28 mouse cellular contexts compared by ENCODE assay signal in the genomic region with DNA sequence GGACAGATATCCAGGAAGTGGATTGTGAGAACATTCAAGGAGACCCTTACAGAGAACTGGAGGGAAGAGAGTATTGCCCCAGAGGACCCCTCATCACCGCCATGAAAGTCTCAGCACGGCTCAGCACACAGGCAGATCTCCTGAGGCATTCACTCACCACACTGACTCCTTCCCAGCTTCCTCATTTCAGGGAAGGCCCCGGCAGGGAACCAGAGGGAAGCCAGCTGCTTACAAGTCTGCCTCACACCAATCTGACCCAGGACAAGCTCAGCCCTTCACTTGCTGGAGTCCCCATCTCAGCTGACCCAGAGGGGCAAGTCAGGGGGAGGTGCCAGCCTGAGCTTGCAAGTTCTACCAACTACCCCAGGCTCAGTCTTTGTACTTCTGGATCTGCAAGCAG. TPM values are rescaled to one million over a fixed set of nuclear protein-coding genes. Genes with fewer than 3 reads are reported as not detected.
DNase-seq lines count a peak whose midpoint lies in the region; ATAC-seq and TF ChIP-seq lines count a peak whose summit lies in the region.
"Had no signal": no experiment of that assay in that cellular context is flagged by ENCODE, and none has a peak within 500 bp of the region (broad histone marks: within the 10 kb centered on the region; RNA-seq: fewer than 3 reads in every experiment).

No protein-coding gene starts in this region.

- H3K36me3 ChIP-seq in kidney, embryonic 15.5 days, result no peaks in the 10 kb centered on the region
- no peaks in the 10 kb centered on the region for H3K36me3 ChIP-seq in midbrain, embryonic 11.5 days (ENCODE audit: control insufficient read depth, insufficient read depth, low read length)
- no peaks in the 10 kb centered on the region for H3K36me3 ChIP-seq in midbrain, embryonic 15.5 days (replicated peaks)
- no peaks in the 10 kb centered on the region for H3K36me3 ChIP-seq in forebrain, postnatal 0 days (ENCODE audit: insufficient read depth)
- H3K36me3 ChIP-seq: embryonic facial prominence, embryonic 10.5 days; embryonic facial prominence, embryonic 15.5 days; heart, embryonic 10.5 days; heart, embryonic 15.5 days; limb, embryonic 12.5 days; midbrain, embryonic 10.5 days; neural tube, embryonic 13.5 days had no signal

- H3K4me1 ChIP-seq in kidney, embryonic 15.5 days, result peaks cover 12% of the 10 kb centered on the region; the same call in 1 of the 2 replicates
- no peaks in the 10 kb centered on the region for H3K4me1 ChIP-seq in midbrain, embryonic 11.5 days (ENCODE audit: control insufficient read depth, insufficient read depth, low read length)
- H3K4me1 ChIP-seq in midbrain, embryonic 15.5 days, result no peaks in the 10 kb centered on the region
- H3K4me1 ChIP-seq in forebrain, postnatal 0 days (ENCODE audit: insufficient read depth), result no peaks in the 10 kb centered on the region
- H3K4me1 ChIP-seq: embryonic facial prominence, embryonic 15.5 days; forebrain, embryonic 13.5 days; heart, embryonic 15.5 days; midbrain, embryonic 10.5 days; neural tube, embryonic 13.5 days had no signal

- no peak for TF ChIP-seq CTCF in forebrain, postnatal 0 days (IDR thresholded peaks at IDR 0.05; ENCODE audit: low read depth)

- peak; percentile 42 to 53 for DNase-seq in kidney, postnatal 4 days
- peak; percentile 57 for DNase-seq in midbrain, embryonic 11.5 days (ENCODE audit: low spot score, missing footprints)
- no peak for DNase-seq in forebrain, postnatal 0 days
- no peak for DNase-seq in liver
- DNase-seq: adrenal gland, postnatal 25 days; cerebellum, adult 2 months; cerebellum, postnatal 14 days; gastrocnemius, postnatal 14 days; heart, adult 11 months; kidney, adult 11 months; kidney, postnatal 10 days had no signal

- WGBS in kidney, embryonic 15.5 days, result 26% methylated on average over 3 of the region's 3 CpGs
- 67% methylated on average over 3 of the region's 3 CpGs for WGBS in midbrain, embryonic 11.5 days
- 57% methylated on average over 3 of the region's 3 CpGs for WGBS in midbrain, embryonic 15.5 days
- 59% methylated on average over 3 of the region's 3 CpGs for WGBS in forebrain, postnatal 0 days

- no peaks in the 10 kb centered on the region for H3K27me3 ChIP-seq in kidney, embryonic 15.5 days
- H3K27me3 ChIP-seq in midbrain, embryonic 11.5 days (ENCODE audit: control insufficient read depth, insufficient read depth, low read length), result no peaks in the 10 kb centered on the region
- H3K27me3 ChIP-seq in midbrain, embryonic 15.5 days (replicated peaks), result no peaks in the 10 kb centered on the region
- no peaks in the 10 kb centered on the region for H3K27me3 ChIP-seq in forebrain, postnatal 0 days (ENCODE audit: insufficient read depth, low read length)
- H3K27me3 ChIP-seq: embryonic facial prominence, embryonic 15.5 days; forebrain, embryonic 13.5 days; heart, embryonic 15.5 days; limb, embryonic 12.5 days; neural tube, embryonic 13.5 days had no signal

- ATAC-seq in kidney, embryonic 15.5 days (replicated peaks; ENCODE audit: low FRiP score), result no peak
- no peak for ATAC-seq in midbrain, embryonic 11.5 days (ENCODE audit: low FRiP score)
- ATAC-seq in midbrain, embryonic 15.5 days (replicated peaks), result no peak
- peak; percentile 92 for ATAC-seq in granulocyte monocyte progenitor cell, adult 5-6 weeks (replicated peaks; ENCODE audit: poor library complexity, severe bottlenecking)
- ATAC-seq in forebrain, postnatal 0 days, result no peak
- ATAC-seq: forebrain, embryonic 13.5 days; inflammation-experienced regulatory T-cells, adult 6 months had no signal

- no peak overlapping the region for H3K4me3 ChIP-seq in kidney, embryonic 15.5 days (replicated peaks)
- no peak overlapping the region for H3K4me3 ChIP-seq in midbrain, embryonic 11.5 days (ENCODE audit: low read depth, low read length)
- H3K4me3 ChIP-seq in midbrain, embryonic 15.5 days, result no peak overlapping the region
- no peak overlapping the region for H3K4me3 ChIP-seq in forebrain, postnatal 0 days (ENCODE audit: low read depth, low read length)
- H3K4me3 ChIP-seq: embryonic facial prominence, embryonic 10.5 days; embryonic facial prominence, embryonic 15.5 days; forebrain, embryonic 13.5 days; heart, embryonic 10.5 days; heart, embryonic 15.5 days; left cerebral cortex, adult 2 months; limb, embryonic 12.5 days; midbrain, embryonic 10.5 days; neural tube, embryonic 13.5 days had no signal

- H3K27ac ChIP-seq in kidney, embryonic 15.5 days, result no peak overlapping the region
- no peak overlapping the region for H3K27ac ChIP-seq in midbrain, embryonic 11.5 days (ENCODE audit: low read depth, low read length)
- H3K27ac ChIP-seq in midbrain, embryonic 15.5 days, result no peak overlapping the region
- no peak overlapping the region for H3K27ac ChIP-seq in forebrain, postnatal 0 days (ENCODE audit: low read depth, low read length)
- H3K27ac ChIP-seq: embryonic facial prominence, embryonic 10.5 days; embryonic facial prominence, embryonic 15.5 days; forebrain, embryonic 13.5 days; heart, embryonic 10.5 days; heart, embryonic 15.5 days; hindbrain, embryonic 14.5 days; left cerebral cortex, adult 2 months; limb, embryonic 12.5 days; macrophage; midbrain, embryonic 10.5 days; neural tube, embryonic 13.5 days had no signal

- no peaks in the 10 kb centered on the region for H3K9me3 ChIP-seq in kidney, embryonic 15.5 days (replicated peaks)
- no peaks in the 10 kb centered on the region for H3K9me3 ChIP-seq in midbrain, embryonic 11.5 days (ENCODE audit: control insufficient read depth, low read length)
- H3K9me3 ChIP-seq in midbrain, embryonic 15.5 days, result no peaks in the 10 kb centered on the region
- H3K9me3 ChIP-seq in forebrain, postnatal 0 days (ENCODE audit: low read length), result no peaks in the 10 kb centered on the region
- H3K9me3 ChIP-seq: embryonic facial prominence, embryonic 10.5 days; embryonic facial prominence, embryonic 15.5 days; forebrain, embryonic 13.5 days; heart, embryonic 10.5 days; heart, embryonic 15.5 days; limb, embryonic 12.5 days; midbrain, embryonic 10.5 days; neural tube, embryonic 13.5 days had no signal

- no peak overlapping the region for H3K9ac ChIP-seq in kidney, embryonic 15.5 days
- no peak overlapping the region for H3K9ac ChIP-seq in midbrain, embryonic 11.5 days (ENCODE audit: low read length)
- no peak overlapping the region for H3K9ac ChIP-seq in midbrain, embryonic 15.5 days
- no peak overlapping the region for H3K9ac ChIP-seq in forebrain, postnatal 0 days
- H3K9ac ChIP-seq: embryonic facial prominence, embryonic 15.5 days; forebrain, embryonic 13.5 days; heart, embryonic 15.5 days; hindbrain, embryonic 14.5 days; limb, embryonic 12.5 days; neural tube, embryonic 13.5 days had no signal

- no peak overlapping the region for H3K4me2 ChIP-seq in kidney, embryonic 15.5 days
- H3K4me2 ChIP-seq in midbrain, embryonic 11.5 days, result no peak overlapping the region
- H3K4me2 ChIP-seq in midbrain, embryonic 15.5 days, result no peak overlapping the region
- H3K4me2 ChIP-seq in forebrain, postnatal 0 days (ENCODE audit: low read depth), result no peak overlapping the region
- H3K4me2 ChIP-seq: embryonic facial prominence, embryonic 15.5 days; forebrain, embryonic 13.5 days; heart, embryonic 15.5 days; hindbrain, embryonic 14.5 days; limb, embryonic 12.5 days; liver, embryonic 11.5 days; neural tube, embryonic 13.5 days had no signal

RNA-seq across cellular contexts. Expression of gene Ttc21a, which starts 11.4 kb away (rescaled TPM):
- 0.26 and 0.29 TPM in 2 replicates for polyA plus RNA-seq in kidney, embryonic 15.5 days (2015; fragmentation: Nextera tagmentation; extraction: Ambion mirVana)
- polyA plus RNA-seq in midbrain, embryonic 11.5 days (2014; fragmentation: Nextera tagmentation; extraction: Ambion mirVana), result 0.10 and 0.20 TPM in 2 replicates
- polyA plus RNA-seq in midbrain, embryonic 15.5 days (2015; fragmentation: Nextera tagmentation; extraction: Ambion mirVana), result 1.0 and 1.4 TPM in 2 replicates
- total RNA-seq in granulocyte monocyte progenitor cell, adult 5-6 weeks (2014; fragmentation: Nextera tagmentation), result 2.4 and 2.8 TPM in 2 replicates
- 3.3 and 3.6 TPM in 2 replicates for total RNA-seq in granulocyte monocyte progenitor cell, adult 5-6 weeks (2017)
- 2.5 and 4.3 TPM in 2 replicates for total RNA-seq in forebrain, postnatal 0 days (2014; rRNA removed)
- polyA plus RNA-seq in forebrain, postnatal 0 days (2015; fragmentation: Nextera tagmentation; extraction: Ambion mirVana), result 0.45 and 0.85 TPM in 2 replicates
- total RNA-seq: gastrocnemius, postnatal 14 days; heart, postnatal 25 days had no signal
- polyA plus RNA-seq: inflammation-experienced regulatory T-cells, adult 6 months had no signal

RNA-seq across cellular contexts. Expression of gene Gorasp1, which starts 11.4 kb away (rescaled TPM):
- polyA plus RNA-seq in kidney, embryonic 15.5 days (2015; fragmentation: Nextera tagmentation; extraction: Ambion mirVana), result 27.7 and 29.7 TPM in 2 replicates
- polyA plus RNA-seq in midbrain, embryonic 11.5 days (2014; fragmentation: Nextera tagmentation; extraction: Ambion mirVana), result 16.4 and 18.4 TPM in 2 replicates
- 32.2 and 33.1 TPM in 2 replicates for polyA plus RNA-seq in midbrain, embryonic 15.5 days (2015; fragmentation: Nextera tagmentation; extraction: Ambion mirVana)
- total RNA-seq in granulocyte monocyte progenitor cell, adult 5-6 weeks (2014; fragmentation: Nextera tagmentation), result 8.0 and 9.4 TPM in 2 replicates
- total RNA-seq in granulocyte monocyte progenitor cell, adult 5-6 weeks (2017), result 4.8 and 9.5 TPM in 2 replicates
- total RNA-seq in forebrain, postnatal 0 days (2014; rRNA removed), result 15.3 and 27.9 TPM in 2 replicates
- 20.3 and 24.0 TPM in 2 replicates for polyA plus RNA-seq in forebrain, postnatal 0 days (2015; fragmentation: Nextera tagmentation; extraction: Ambion mirVana)

RNA-seq across cellular contexts. Expression of gene Csrnp1, which starts 35.7 kb away (rescaled TPM):
- 5.6 and 7.1 TPM in 2 replicates for polyA plus RNA-seq in kidney, embryonic 15.5 days (2015; fragmentation: Nextera tagmentation; extraction: Ambion mirVana)
- polyA plus RNA-seq in midbrain, embryonic 11.5 days (2014; fragmentation: Nextera tagmentation; extraction: Ambion mirVana), result 0.34 and 0.67 TPM in 2 replicates
- 1.4 and 1.5 TPM in 2 replicates for polyA plus RNA-seq in midbrain, embryonic 15.5 days (2015; fragmentation: Nextera tagmentation; extraction: Ambion mirVana)
- 1.3 and 8.5 TPM in 2 replicates for total RNA-seq in granulocyte monocyte progenitor cell, adult 5-6 weeks (2014; fragmentation: Nextera tagmentation)
- total RNA-seq in granulocyte monocyte progenitor cell, adult 5-6 weeks (2017), result 8.8 and 16.9 TPM in 2 replicates
- 6.3 and 10.9 TPM in 2 replicates for total RNA-seq in forebrain, postnatal 0 days (2014; rRNA removed)
- 2.2 and 2.7 TPM in 2 replicates for polyA plus RNA-seq in forebrain, postnatal 0 days (2015; fragmentation: Nextera tagmentation; extraction: Ambion mirVana)

RNA-seq across cellular contexts. Expression of gene Wdr48, which starts 54.1 kb away (rescaled TPM):
- polyA plus RNA-seq in kidney, embryonic 15.5 days (2015; fragmentation: Nextera tagmentation; extraction: Ambion mirVana), result 51.9 and 53.6 TPM in 2 replicates
- polyA plus RNA-seq in midbrain, embryonic 11.5 days (2014; fragmentation: Nextera tagmentation; extraction: Ambion mirVana), result 61.2 and 61.4 TPM in 2 replicates
- 72.0 and 75.3 TPM in 2 replicates for polyA plus RNA-seq in midbrain, embryonic 15.5 days (2015; fragmentation: Nextera tagmentation; extraction: Ambion mirVana)
- 61.9 and 74.0 TPM in 2 replicates for total RNA-seq in granulocyte monocyte progenitor cell, adult 5-6 weeks (2014; fragmentation: Nextera tagmentation)
- total RNA-seq in granulocyte monocyte progenitor cell, adult 5-6 weeks (2017), result 60.7 and 73.0 TPM in 2 replicates
- total RNA-seq in forebrain, postnatal 0 days (2014; rRNA removed), result 80.3 and 83.2 TPM in 2 replicates
- polyA plus RNA-seq in forebrain, postnatal 0 days (2015; fragmentation: Nextera tagmentation; extraction: Ambion mirVana), result 41.1 and 47.9 TPM in 2 replicates

Comparison
In these comparisons a context has a peak if more than half of its experiments do, and no peak if none do; other contexts are left out.
1. DNase-seq: peak in kidney, postnatal 4 days (2 of 2) and midbrain, embryonic 11.5 days (single experiment); none in forebrain, postnatal 0 days (single experiment) and liver (single experiment).